8 mouse cellular contexts compared by ENCODE assay signal in the genomic region with DNA sequence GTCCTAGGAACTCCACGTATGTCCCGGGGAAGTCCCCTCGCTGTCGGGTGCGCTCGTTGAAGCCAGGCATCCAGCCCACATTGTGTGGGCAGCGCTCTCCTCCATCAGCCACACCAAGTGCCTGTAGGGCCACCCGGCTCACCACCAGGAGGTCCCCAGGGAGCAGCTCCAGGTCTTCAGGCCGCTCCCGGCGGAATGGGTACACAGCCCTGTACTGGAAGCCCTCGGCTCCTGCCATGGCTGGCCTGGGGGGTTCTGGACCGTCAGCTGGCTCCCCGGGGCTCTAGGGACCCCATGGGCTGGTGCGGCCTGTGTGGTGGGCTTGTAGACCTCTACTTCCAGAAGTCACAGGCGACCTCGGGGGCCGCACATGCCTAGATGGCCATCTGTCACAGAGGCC. TPM values are rescaled to one million over a fixed set of nuclear protein-coding genes. Genes with fewer than 3 reads are reported as not detected.
A peak's percentile ranks its signal among the peaks of the same experiment; 100 is the strongest.
DNase-seq lines count a peak whose midpoint lies in the region; ATAC-seq and TF ChIP-seq lines count a peak whose summit lies in the region.
"Had no signal": no experiment of that assay in that cellular context is flagged by ENCODE, and none has a peak within 500 bp of the region (broad histone marks: within the 10 kb centered on the region; RNA-seq: fewer than 3 reads in every experiment).

No protein-coding gene starts in this region.

- 92% methylated on average over 18 of the region's 18 CpGs for WGBS in heart, postnatal 0 days
- WGBS in heart, embryonic 11.5 days (ENCODE audit: insufficient replicate concordance): 93% methylated on average over 18 of the region's 18 CpGs
- WGBS in forebrain, embryonic 15.5 days: 93% methylated on average over 18 of the region's 18 CpGs
- WGBS in midbrain, embryonic 13.5 days: 96% methylated on average over 18 of the region's 18 CpGs

- H3K4me2 ChIP-seq in heart, postnatal 0 days (ENCODE audit: low read depth, low read length): peak overlapping the region; percentile 100; the same call in 1 of the 2 replicates
- no peak overlapping the region for H3K4me2 ChIP-seq in heart, embryonic 11.5 days
- peak overlapping the region; percentile 80; the same call in 1 of the 2 replicates for H3K4me2 ChIP-seq in forebrain, embryonic 15.5 days (replicated peaks)
- H3K4me2 ChIP-seq in midbrain, embryonic 13.5 days (replicated peaks): peak overlapping the region; percentile 87

- H3K4me3 ChIP-seq in heart, postnatal 0 days (ENCODE audit: low read depth, low read length): no peak overlapping the region
- H3K4me3 ChIP-seq in heart, embryonic 11.5 days (ENCODE audit: low read depth, low read length): no peak overlapping the region
- H3K4me3 ChIP-seq in brown adipose tissue, adult 24 weeks (ENCODE audit: insufficient read depth, low read depth, low read length): peak overlapping the region; percentile 9; the same call in 1 of the 2 replicates
- peak overlapping the region; percentile 99; the same call in 1 of the 2 replicates for H3K4me3 ChIP-seq in forebrain, embryonic 15.5 days
- H3K4me3 ChIP-seq in midbrain, embryonic 13.5 days (replicated peaks): peak overlapping the region; percentile 82

- H3K27ac ChIP-seq in heart, postnatal 0 days (ENCODE audit: low read depth): no peak overlapping the region
- no peak overlapping the region for H3K27ac ChIP-seq in heart, embryonic 11.5 days (ENCODE audit: low read depth, low read length)
- H3K27ac ChIP-seq in brown adipose tissue, adult 24 weeks (replicated peaks; ENCODE audit: low read depth, low read length): no peak overlapping the region
- peak overlapping the region; percentile 69 for H3K27ac ChIP-seq in forebrain, embryonic 15.5 days (replicated peaks)
- H3K27ac ChIP-seq in midbrain, embryonic 13.5 days: no peak overlapping the region; the same call in 1 of the 2 replicates

- peaks cover 19% of the 10 kb centered on the region for H3K36me3 ChIP-seq in heart, postnatal 0 days (replicated peaks; ENCODE audit: control insufficient read depth, insufficient read depth, low read length)
- H3K36me3 ChIP-seq in heart, embryonic 11.5 days (ENCODE audit: control insufficient read depth, insufficient read depth, low read length): peaks cover 10% of the 10 kb centered on the region
- H3K36me3 ChIP-seq in forebrain, embryonic 15.5 days: peaks cover 49% of the 10 kb centered on the region
- H3K36me3 ChIP-seq in midbrain, embryonic 13.5 days: peaks cover 67% of the 10 kb centered on the region

- peak overlapping the region; percentile 95 for H3K9ac ChIP-seq in heart, postnatal 0 days (replicated peaks; ENCODE audit: low read depth, low read length)
- H3K9ac ChIP-seq in heart, embryonic 11.5 days (ENCODE audit: low read depth, low read length): no peak overlapping the region
- H3K9ac ChIP-seq in forebrain, embryonic 15.5 days (replicated peaks): peak overlapping the region; percentile 31
- peak overlapping the region; percentile 98 for H3K9ac ChIP-seq in midbrain, embryonic 13.5 days (replicated peaks)

- H3K9me3 ChIP-seq in heart, postnatal 0 days (replicated peaks; ENCODE audit: control insufficient read depth, low read length): no peaks in the 10 kb centered on the region
- no peaks in the 10 kb centered on the region for H3K9me3 ChIP-seq in heart, embryonic 11.5 days (replicated peaks; ENCODE audit: control insufficient read depth, low read length)
- H3K9me3 ChIP-seq in forebrain, embryonic 15.5 days: no peaks in the 10 kb centered on the region
- H3K9me3 ChIP-seq in midbrain, embryonic 13.5 days: no peaks in the 10 kb centered on the region

- H3K27me3 ChIP-seq in heart, postnatal 0 days (ENCODE audit: control insufficient read depth, insufficient read depth, low read length): no peaks in the 10 kb centered on the region
- H3K27me3 ChIP-seq in heart, embryonic 11.5 days (ENCODE audit: control insufficient read depth, insufficient read depth, low read length): no peaks in the 10 kb centered on the region
- no peaks in the 10 kb centered on the region for H3K27me3 ChIP-seq in forebrain, embryonic 15.5 days
- no peaks in the 10 kb centered on the region for H3K27me3 ChIP-seq in midbrain, embryonic 13.5 days

- no peak for ATAC-seq in heart, postnatal 0 days (ENCODE audit: insufficient read depth, low read depth)
- ATAC-seq in heart, embryonic 11.5 days (replicated peaks; ENCODE audit: insufficient number of reproducible peaks, low FRiP score, low TSS enrichment): no peak
- no peak for ATAC-seq in forebrain, embryonic 15.5 days (replicated peaks)
- ATAC-seq in midbrain, embryonic 13.5 days: no peak
- no peak for ATAC-seq in erythroblast, adult 5-6 weeks (replicated peaks; ENCODE audit: low FRiP score, poor library complexity, severe bottlenecking)

- no peak for DNase-seq in heart, postnatal 0 days (ENCODE audit: low spot score)
- no peak for DNase-seq in c-Kit-positive CD71-positive TER-119-positive erythroid progenitor cells, embryonic 14.5 days (ENCODE audit: low spot score)
- DNase-seq: kidney, postnatal 10 days had no signal

- peaks cover 26% of the 10 kb centered on the region for H3K4me1 ChIP-seq in heart, postnatal 0 days (ENCODE audit: control insufficient read depth, insufficient read depth)
- peaks cover 24% of the 10 kb centered on the region for H3K4me1 ChIP-seq in heart, embryonic 11.5 days (ENCODE audit: control insufficient read depth, insufficient read depth, low read length)
- H3K4me1 ChIP-seq in brown adipose tissue, adult 24 weeks (ENCODE audit: control insufficient read depth, insufficient read depth, insufficient read length, low read length): peaks cover 19% of the 10 kb centered on the region
- peaks cover 46% of the 10 kb centered on the region for H3K4me1 ChIP-seq in forebrain, embryonic 15.5 days
- H3K4me1 ChIP-seq in midbrain, embryonic 13.5 days (replicated peaks): peaks cover 47% of the 10 kb centered on the region

- TF ChIP-seq CTCF in heart, postnatal 0 days (IDR thresholded peaks at IDR 0.05; ENCODE audit: low read depth): no peak

- no peak for TF ChIP-seq EP300 in heart, postnatal 0 days (IDR thresholded peaks at IDR 0.05; ENCODE audit: low read depth)

RNA-seq across cellular contexts. Expression of a gene that starts 1.8 kb away (rescaled TPM):
- total RNA-seq in heart, postnatal 0 days (2014; rRNA removed; ENCODE audit: low replicate concordance): 36.6 and 39.3 TPM in 2 replicates
- polyA plus RNA-seq in heart, postnatal 0 days (2015; fragmentation: Nextera tagmentation; extraction: Ambion mirVana): 30.2 and 32.5 TPM in 2 replicates
- polyA plus RNA-seq in heart, embryonic 11.5 days (2014; fragmentation: Nextera tagmentation; extraction: Ambion mirVana): 21.5 and 23.1 TPM in 2 replicates
- polyA plus RNA-seq in brown adipose tissue, adult 24 weeks (2012; ENCODE audit: insufficient read depth, insufficient read length, missing spikeins): 9.8 and 11.3 TPM in 2 replicates
- polyA plus RNA-seq in forebrain, embryonic 15.5 days (2015; fragmentation: Nextera tagmentation; extraction: Ambion mirVana): 126 and 127 TPM in 2 replicates
- polyA plus RNA-seq in midbrain, embryonic 13.5 days (2015; fragmentation: Nextera tagmentation; extraction: Ambion mirVana): 78.9 and 87.2 TPM in 2 replicates
- 4.8 and 12.1 TPM in 2 replicates for total RNA-seq in erythroblast, adult 5-6 weeks (2015; ENCODE audit: low replicate concordance)
- total RNA-seq in erythroblast, adult 5-6 weeks (2017; ENCODE audit: low replicate concordance): 5.9 and 6.3 TPM in 2 replicates

RNA-seq across cellular contexts. Expression of a gene that starts 14.0 kb away (rescaled TPM):
- 26.6 and 56.3 TPM in 2 replicates for total RNA-seq in heart, postnatal 0 days (2014; rRNA removed; ENCODE audit: low replicate concordance)
- 50.3 and 54.0 TPM in 2 replicates for polyA plus RNA-seq in heart, postnatal 0 days (2015; fragmentation: Nextera tagmentation; extraction: Ambion mirVana)
- polyA plus RNA-seq in heart, embryonic 11.5 days (2014; fragmentation: Nextera tagmentation; extraction: Ambion mirVana): 42.5 and 42.6 TPM in 2 replicates
- polyA plus RNA-seq in brown adipose tissue, adult 24 weeks (2012; ENCODE audit: insufficient read depth, insufficient read length, missing spikeins): 74.5 and 79.8 TPM in 2 replicates
- polyA plus RNA-seq in forebrain, embryonic 15.5 days (2015; fragmentation: Nextera tagmentation; extraction: Ambion mirVana): 51.5 and 57.7 TPM in 2 replicates
- polyA plus RNA-seq in midbrain, embryonic 13.5 days (2015; fragmentation: Nextera tagmentation; extraction: Ambion mirVana): 36.2 and 38.4 TPM in 2 replicates
- total RNA-seq in erythroblast, adult 5-6 weeks (2015; ENCODE audit: low replicate concordance): 8.2 and 9.6 TPM in 2 replicates
- total RNA-seq in erythroblast, adult 5-6 weeks (2017; ENCODE audit: low replicate concordance): 3.8 and 6.4 TPM in 2 replicates

RNA-seq across cellular contexts. Expression of a gene that starts 20.3 kb away (rescaled TPM):
- 21.4 and 40.3 TPM in 2 replicates for total RNA-seq in heart, postnatal 0 days (2014; rRNA removed; ENCODE audit: low replicate concordance)
- 32.7 and 32.8 TPM in 2 replicates for polyA plus RNA-seq in heart, postnatal 0 days (2015; fragmentation: Nextera tagmentation; extraction: Ambion mirVana)
- 16.2 and 21.3 TPM in 2 replicates for polyA plus RNA-seq in heart, embryonic 11.5 days (2014; fragmentation: Nextera tagmentation; extraction: Ambion mirVana)
- polyA plus RNA-seq in brown adipose tissue, adult 24 weeks (2012; ENCODE audit: insufficient read depth, insufficient read length, missing spikeins): 18.1 and 21.3 TPM in 2 replicates
- polyA plus RNA-seq in forebrain, embryonic 15.5 days (2015; fragmentation: Nextera tagmentation; extraction: Ambion mirVana): 319 and 328 TPM in 2 replicates
- 261 and 275 TPM in 2 replicates for polyA plus RNA-seq in midbrain, embryonic 13.5 days (2015; fragmentation: Nextera tagmentation; extraction: Ambion mirVana)
- not detected in 2 replicates for total RNA-seq in erythroblast, adult 5-6 weeks (2015; ENCODE audit: low replicate concordance)
- 1.5 TPM in 1 of 2 replicates, not detected in the other for total RNA-seq in erythroblast, adult 5-6 weeks (2017; ENCODE audit: low replicate concordance)

RNA-seq across cellular contexts. Expression of a gene that starts 30.1 kb away (rescaled TPM):
- 3.0 and 5.6 TPM in 2 replicates for total RNA-seq in heart, postnatal 0 days (2014; rRNA removed; ENCODE audit: low replicate concordance)
- polyA plus RNA-seq in heart, postnatal 0 days (2015; fragmentation: Nextera tagmentation; extraction: Ambion mirVana): 2.3 and 3.2 TPM in 2 replicates
- polyA plus RNA-seq in heart, embryonic 11.5 days (2014; fragmentation: Nextera tagmentation; extraction: Ambion mirVana): 7.8 and 8.5 TPM in 2 replicates
- polyA plus RNA-seq in brown adipose tissue, adult 24 weeks (2012; ENCODE audit: insufficient read depth, insufficient read length, missing spikeins): 2.5 and 2.9 TPM in 2 replicates
- polyA plus RNA-seq in forebrain, embryonic 15.5 days (2015; fragmentation: Nextera tagmentation; extraction: Ambion mirVana): 24.6 and 25.0 TPM in 2 replicates
- 14.6 and 18.3 TPM in 2 replicates for polyA plus RNA-seq in midbrain, embryonic 13.5 days (2015; fragmentation: Nextera tagmentation; extraction: Ambion mirVana)
- total RNA-seq in erythroblast, adult 5-6 weeks (2015; ENCODE audit: low replicate concordance): 21.7 and 29.2 TPM in 2 replicates
- 3.9 and 5.4 TPM in 2 replicates for total RNA-seq in erythroblast, adult 5-6 weeks (2017; ENCODE audit: low replicate concordance)

RNA-seq across cellular contexts. Expression of a gene that starts 33.5 kb away (rescaled TPM):
- total RNA-seq in heart, postnatal 0 days (2014; rRNA removed; ENCODE audit: low replicate concordance): 0.08 TPM in 1 of 2 replicates, not detected in the other
- polyA plus RNA-seq in heart, postnatal 0 days (2015; fragmentation: Nextera tagmentation; extraction: Ambion mirVana): not detected in 2 replicates
- polyA plus RNA-seq in heart, embryonic 11.5 days (2014; fragmentation: Nextera tagmentation; extraction: Ambion mirVana): 0.07 TPM in 1 of 2 replicates, not detected in the other
- not detected in 2 replicates for polyA plus RNA-seq in brown adipose tissue, adult 24 weeks (2012; ENCODE audit: insufficient read depth, insufficient read length, missing spikeins)
- 0.08 and 0.18 TPM in 2 replicates for polyA plus RNA-seq in forebrain, embryonic 15.5 days (2015; fragmentation: Nextera tagmentation; extraction: Ambion mirVana)
- not detected in 2 replicates for polyA plus RNA-seq in midbrain, embryonic 13.5 days (2015; fragmentation: Nextera tagmentation; extraction: Ambion mirVana)
- total RNA-seq in erythroblast, adult 5-6 weeks (2015; ENCODE audit: low replicate concordance): not detected in 2 replicates
- total RNA-seq in erythroblast, adult 5-6 weeks (2017; ENCODE audit: low replicate concordance): 0.14 and 0.51 TPM in 2 replicates

Comparison
In these comparisons a context has a peak if more than half of its experiments do, and no peak if none do; other contexts are left out.
1. H3K4me3 ChIP-seq: peak in brown adipose tissue, adult 24 weeks (single experiment), forebrain, embryonic 15.5 days (single experiment) and midbrain, embryonic 13.5 days (single experiment); none in heart, postnatal 0 days (single experiment) and heart, embryonic 11.5 days (single experiment).